Mouse (Mus musculus): Measurements from ENCODE around the gene C2cd4d. TPM values are rescaled to one million over a fixed set of nuclear protein-coding genes. Genes with fewer than 3 reads are reported as not detected.
A peak's percentile ranks its signal among the peaks of the same experiment; 100 is the strongest.

The C2cd4d gene
- total RNA-seq, 2 experiments from 2014 or later = 0.20 to 0.21 TPM

DNA sequence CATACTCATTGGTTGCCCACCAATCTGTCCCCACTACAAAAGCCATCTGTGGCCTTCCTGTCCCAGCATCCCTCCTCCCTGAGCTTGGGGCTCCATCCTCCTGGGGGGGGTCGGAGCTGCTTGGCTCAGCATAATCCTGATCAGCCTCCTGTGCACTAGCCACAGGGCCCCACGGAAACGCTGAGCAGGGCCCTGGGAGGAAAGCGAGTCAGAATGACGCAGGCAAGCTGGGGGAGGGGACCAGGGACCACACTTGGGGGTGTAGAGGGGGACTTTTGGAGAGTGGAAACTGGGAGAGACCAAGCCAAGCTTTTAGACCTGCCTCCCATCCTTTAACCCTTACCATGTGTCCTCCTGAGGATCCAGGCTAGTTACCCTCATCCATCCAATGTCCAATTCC is 13.6 kb downstream of the C2cd4d start:
- DNase-seq = no peak

DNA sequence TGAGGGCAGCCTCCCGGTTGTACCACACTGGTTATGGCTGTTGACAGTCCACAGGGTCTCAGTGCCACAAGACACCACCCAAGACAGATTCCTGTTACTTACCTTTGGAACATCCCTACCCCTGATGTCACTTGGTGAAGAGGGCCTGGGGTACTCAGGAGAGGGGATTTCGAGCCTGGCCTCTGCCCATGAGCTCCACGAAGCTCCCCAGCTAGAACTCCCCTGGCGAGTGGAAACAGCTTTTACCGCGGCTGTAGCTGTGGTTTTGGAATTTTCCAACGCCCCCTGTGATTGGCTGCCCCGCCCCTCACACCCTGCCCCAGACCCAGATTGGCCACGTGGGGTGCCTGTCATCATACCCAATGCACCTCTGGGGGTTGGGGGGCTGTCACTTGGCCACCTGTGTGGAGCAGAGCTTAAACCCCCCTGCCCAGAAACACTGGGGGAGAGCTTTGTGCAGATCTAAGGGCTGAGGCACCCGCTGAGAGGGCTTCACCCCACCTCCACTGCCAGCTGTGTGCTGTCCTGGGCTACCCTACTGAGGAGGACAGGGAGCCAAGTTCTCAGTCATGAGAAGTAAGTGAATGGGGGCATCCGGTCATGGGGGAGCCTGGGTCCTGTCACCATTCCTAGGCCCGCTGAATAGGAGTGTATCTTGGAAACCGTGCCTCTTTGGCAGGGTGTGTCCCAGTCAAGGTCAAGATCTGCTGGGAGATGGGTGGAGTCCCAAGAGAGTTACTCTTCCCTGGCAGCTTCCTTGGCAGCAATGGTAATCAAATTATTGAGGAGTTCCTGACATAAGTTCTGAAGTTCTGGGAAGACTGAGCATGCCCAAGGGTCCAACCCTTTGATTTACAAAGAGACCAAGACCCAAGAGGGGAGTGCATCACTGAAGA is 15.0 kb downstream of the C2cd4d start:
- no peak for DNase-seq

DNA sequence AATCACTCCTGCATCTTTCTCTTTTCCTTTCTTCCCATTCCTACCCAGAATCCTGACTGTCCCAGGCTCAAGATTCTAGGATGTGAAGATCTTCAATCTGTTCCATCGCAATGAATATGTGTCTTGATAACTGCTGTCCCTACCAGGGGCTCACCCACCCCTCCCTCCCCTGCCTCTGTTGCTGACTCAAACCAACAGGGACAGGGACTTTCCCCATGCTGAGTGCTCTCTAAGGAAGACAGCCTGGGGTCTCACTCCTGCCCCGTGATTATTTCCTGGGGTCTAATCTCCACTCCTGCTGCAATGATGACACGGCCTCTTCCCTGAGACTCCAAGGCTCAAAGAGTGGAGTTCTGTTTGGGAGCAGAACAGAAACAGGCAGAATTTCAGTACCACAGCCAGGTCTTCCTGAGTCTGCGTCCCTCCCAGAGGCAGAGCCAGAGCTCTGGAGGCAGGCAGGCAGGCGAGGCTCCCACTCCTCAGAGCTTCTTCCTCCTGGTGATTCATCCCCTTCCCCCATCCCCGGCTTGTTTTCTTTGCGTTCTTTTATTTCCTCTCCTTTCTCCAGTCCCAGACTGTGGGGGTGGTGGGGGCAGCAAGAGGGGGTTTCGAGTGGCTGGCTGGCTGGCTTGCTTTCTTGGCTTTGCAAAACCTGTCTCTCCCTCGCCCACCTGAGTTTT is 17.7 kb downstream of the C2cd4d start:
- DNase-seq = no peak

DNA sequence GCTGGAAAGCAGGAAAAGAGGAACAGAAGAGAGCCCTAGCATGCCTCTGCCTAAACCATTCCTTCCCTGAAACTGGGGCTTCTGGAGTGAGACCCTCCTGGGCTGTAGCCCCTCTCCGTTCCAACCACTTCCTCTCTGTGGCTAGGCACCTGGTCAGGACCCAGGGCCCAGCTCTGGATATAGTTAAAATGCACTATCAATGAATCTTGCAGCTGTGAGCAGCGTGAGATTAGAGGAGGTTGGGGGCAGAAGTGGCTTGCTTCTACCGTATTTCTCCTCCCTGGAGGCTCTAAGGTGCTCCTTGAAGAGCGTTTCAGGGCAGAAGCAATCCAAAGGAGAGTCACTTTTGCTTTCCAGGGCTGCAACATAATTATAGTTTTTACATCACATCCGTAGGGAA is 20.1 kb downstream of the C2cd4d start:
- no peak for DNase-seq

DNA sequence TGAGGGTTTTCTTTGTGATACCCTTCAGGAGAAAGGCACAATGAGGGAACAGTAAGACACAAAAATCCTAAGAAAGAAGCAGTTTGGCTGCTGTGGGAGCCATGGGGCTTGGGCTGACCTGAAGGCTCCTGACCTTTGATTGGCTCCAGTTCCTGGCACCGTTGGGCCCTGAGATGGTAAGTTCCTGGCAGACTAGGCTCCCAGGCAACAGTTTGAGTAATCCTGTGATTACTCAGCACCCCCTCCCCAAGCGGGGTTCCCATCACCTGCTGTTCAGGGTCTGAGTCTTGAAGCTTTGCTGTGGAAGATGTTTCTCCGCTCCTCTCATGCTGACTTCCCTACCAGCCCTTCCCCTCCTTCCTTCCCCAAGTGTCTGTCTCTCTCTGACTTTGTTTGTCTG is 21.2 kb downstream of the C2cd4d start:
- DNase-seq = no peak

DNA sequence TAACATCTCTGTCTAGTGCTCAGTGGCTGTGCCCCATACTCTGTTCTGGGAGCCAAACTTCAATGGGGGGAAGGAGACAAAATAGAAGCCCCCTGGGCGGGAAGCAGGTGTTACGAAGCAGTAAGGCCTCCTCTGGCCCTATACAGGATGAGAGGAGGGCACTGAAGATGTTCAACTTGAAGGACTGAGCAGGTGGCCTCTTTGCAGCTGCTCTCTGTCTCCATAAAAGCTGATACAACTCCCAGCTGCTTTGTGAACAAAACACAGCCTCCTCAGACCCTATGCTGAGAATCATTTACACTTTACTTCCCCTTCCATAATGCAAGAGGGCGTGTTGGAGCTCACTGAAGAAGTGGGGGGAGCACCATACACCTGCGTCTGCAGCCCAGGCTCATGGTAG is 24.4 kb downstream of the C2cd4d start:
- DNase-seq = no peak

DNA sequence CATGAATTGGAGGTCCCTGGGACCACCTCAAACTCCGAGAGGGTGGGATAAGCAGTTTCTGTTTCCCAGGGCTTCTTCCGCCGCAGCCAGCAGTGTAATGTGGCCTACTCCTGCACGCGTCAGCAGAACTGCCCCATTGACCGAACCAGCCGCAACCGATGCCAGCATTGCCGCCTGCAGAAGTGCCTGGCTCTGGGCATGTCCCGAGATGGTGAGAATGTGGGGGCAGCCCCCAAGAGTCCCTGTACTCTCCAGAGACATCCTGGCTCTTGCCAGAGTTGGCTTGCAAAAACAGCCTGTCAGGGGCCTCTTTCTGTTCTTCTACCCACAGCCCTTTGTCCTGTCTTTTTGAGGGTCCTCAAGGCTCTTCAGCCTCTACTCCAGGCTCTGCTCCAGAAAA is 25.2 kb downstream of the C2cd4d start:
- DNase-seq = no peak

DNA sequence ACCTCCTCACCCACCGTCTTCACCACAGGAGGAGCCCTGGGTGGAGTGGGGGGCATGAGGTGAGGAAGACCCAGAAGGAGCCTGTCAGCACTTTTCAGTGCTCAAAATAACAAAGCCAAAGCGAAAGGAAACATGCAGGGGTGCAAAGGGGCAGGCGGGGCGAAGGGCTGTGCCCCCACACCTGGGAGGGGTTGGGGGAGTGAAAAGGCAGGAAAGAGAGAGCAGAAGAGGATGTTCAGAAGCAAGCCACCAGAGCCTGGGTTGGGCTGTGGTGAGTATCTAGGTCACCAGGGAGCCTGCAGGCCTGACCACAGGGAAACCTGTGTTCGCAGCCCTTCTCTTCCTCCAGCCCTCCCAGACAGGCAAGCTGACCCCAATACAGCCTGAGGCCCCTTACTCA is 25.8 kb downstream of the C2cd4d start:
- no peak for DNase-seq

DNA sequence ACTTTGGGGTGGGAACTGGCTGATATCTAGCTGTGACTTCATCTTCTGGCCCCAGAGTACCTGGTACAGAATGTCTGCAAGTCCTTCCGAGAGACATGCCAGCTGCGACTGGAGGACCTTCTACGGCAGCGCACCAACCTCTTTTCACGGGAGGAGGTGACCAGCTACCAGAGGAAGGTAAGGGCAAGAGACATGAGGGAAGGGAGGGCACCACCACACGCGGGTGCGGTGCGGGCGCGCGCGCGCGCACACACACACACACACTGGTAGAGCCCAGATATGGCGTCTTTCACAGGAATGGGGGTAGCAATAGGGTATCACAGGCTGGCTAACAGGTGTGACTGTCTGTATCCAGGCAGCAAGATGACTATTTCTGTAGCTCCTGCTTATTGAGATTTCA is 27.2 kb downstream of the C2cd4d start:
- DNase-seq = no peak

DNA sequence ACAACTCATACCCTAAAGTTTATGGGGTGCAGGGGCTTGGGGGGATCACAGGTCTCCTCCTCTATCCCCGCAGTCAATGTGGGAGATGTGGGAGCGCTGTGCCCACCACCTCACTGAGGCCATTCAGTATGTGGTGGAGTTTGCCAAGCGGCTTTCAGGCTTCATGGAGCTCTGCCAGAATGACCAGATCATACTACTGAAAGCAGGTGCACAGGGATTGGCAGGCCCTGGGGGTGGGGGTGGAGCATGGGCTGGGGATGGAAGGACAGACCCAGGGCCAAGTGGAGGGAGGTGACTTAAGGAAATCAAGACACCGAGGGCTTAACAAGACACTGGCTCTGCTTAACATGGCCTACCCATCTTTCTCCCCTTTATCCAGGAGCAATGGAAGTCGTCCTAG is 28.8 kb downstream of the C2cd4d start:
- no peak for DNase-seq

DNA sequence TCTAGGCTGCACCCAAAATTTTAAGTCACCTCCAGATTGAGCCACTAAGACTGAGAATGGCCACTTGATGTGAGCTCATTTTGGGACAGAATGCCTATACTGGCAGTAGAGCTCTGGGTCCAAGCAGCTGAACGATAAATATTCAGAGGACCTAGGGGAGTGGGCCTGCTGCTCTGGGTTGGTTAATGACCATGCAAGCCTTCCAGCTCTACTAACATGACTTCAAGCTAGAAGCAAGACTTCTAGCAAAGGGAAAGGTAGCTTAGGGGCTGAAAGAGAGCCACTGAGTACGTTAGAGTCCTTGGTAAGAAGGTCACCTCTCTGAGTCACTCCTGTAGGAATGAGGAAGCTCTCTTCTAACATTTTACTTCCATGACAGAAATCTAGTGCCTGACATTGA is 29.9 kb downstream of the C2cd4d start:
- no peak for DNase-seq

DNA sequence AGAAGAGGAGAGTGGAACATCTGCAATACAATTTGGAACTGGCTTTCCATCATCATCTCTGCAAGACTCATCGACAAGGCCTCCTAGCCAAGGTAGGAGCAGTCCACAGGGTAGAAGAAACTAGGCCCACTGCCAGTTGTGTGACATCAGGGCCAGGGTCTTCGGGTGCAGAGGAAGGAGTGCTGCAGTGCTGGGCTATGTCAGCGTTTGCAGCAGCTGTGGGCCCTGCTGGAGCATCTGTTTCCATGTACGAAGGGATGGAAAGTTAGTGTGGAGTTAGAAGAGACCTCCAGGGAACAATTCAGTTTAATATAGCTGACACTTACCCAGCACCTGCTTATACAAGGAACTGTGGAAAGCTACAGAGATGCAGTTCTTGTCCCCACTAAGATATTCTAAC is 30.8 kb downstream of the C2cd4d start:
- no peak for DNase-seq

DNA sequence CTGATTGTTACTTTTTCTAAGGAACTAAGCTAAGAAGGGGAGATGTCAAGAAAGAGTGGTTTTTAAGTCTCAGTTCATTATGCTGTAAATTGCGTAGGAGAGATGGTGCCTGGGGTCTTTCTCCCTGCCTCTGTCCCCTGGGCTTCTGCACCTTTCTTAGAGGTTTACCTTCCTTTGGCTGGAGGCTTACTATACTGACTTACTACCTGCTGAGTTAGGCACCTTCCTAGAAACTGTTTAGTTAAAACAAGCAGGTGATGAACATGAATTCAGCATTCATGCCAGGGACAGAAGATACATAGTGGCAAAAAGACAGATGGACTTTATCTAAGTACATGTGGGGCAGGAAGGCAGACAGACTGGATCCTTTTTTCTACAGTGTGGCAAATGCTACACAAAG is 34.1 kb downstream of the C2cd4d start:
- no peak for DNase-seq

DNA sequence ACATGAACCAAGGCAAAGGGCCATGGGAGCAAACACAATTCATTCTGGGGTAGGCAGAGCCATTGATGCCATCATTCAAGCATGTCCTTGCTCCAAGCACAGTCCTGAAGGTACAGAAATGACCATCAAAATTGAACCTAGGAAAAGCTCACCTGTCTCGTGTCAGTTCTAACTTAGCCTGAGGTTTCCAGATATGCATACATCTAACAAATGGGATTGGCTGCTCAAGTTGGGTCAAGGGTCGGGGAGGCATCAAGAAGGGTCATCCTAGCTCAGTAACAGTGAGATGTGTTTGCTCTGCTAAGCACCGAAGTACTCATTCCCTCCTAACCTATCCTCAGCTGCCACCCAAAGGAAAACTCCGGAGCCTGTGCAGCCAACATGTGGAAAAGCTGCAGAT is 34.6 kb downstream of the C2cd4d start:
- DNase-seq = no peak

DNA sequence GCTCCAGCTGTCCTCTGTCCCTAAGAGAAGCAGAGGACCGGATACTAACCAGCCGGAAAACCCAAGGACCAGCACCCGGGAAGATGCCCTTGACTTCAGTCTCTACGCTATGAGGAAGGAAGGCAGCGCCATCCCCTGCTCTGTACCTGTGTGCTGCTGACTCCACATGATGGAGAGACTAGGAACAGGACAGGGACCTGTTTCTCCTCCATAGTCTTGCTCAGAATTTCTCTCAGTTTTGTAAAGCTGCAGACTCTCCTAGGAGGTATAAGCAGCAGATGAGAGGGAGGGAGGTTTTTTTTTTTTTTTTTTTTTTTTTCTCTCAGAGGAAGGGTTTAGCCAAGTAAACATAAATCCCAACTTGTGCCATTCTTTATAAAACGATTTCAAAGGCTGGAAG is 36.0 kb downstream of the C2cd4d start, which contains the start of gene Lingo4:
Lingo4 (plus strand) TSS at position 301 of the 400 bp plus-strand sequence.
- no peak for DNase-seq

DNA sequence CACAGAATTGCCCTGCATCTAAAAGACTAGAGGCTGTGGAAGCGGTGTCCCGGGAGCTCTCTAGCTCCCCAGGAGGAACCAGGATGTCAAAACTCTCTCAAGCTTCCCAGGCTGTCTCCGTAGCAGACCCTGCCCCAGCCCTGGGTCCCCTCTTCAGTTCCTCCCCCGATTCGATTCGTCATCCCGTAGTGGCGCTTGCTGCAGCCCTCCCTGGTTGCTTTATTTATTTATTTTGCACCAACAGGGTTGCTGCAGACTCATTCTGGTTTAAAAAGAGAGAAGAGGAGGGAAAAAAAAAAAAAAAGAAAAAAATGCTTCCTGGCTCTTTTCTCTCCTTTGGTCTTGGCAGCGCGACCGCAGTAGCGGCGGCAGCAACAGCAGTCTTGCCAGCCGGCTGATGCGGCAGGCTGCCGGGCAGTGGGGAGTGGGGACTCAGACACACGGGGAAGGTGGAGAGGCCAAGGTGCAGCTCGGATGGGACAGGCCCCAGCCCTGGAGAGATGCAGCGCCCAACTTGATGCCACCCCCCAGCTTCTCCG is 36.8 kb downstream of the C2cd4d start:
- no peak for DNase-seq

DNA sequence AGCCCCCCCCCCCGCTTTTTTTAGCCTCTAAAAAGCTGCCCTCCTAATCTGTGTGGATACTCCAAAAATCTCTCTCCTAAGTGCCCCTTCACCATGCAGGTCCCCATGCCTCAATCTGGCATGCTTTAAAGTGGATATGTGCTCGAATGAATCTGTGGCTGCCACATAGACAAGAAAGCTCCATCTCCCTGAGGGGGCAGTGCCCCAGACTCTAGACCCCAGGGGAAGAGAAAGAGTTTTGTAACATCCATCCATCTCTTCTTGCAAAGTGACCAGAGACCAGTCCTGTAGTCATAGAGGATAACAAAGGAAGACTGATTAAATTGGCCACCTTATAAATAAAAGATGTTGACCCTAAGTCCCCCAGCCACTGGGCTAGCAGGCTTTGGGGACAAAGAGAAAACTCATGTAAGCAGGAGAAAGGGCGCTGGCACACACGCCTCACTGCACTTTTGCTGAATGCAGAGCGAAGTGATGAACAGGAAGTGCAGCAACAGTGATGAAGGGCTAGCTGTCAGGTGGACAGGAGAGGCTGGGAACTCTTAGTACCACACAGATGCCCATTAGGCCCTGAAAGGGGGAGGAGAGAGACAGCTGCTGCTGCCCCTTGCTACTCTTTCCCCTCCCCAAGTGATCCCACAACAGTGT is 37.5 kb downstream of the C2cd4d start:
- DNase-seq = no peak

DNA sequence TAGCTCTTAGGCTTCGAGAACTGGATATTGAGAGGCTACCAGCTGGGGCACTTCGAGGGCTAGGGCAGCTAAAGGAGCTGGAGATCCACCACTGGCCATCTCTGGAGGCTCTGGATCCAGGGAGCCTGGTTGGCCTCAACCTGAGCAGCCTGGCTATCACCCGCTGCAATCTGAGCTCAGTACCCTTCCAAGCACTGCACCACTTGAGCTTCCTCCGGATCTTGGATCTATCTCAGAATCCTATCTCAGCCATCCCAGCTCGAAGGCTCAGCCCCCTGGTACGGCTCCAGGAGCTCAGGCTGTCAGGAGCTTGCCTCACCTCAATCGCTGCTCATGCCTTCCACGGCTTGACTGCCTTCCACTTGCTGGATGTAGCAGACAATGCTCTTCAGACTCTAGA is 40.2 kb downstream of the C2cd4d start:
- DNase-seq = no peak

DNA sequence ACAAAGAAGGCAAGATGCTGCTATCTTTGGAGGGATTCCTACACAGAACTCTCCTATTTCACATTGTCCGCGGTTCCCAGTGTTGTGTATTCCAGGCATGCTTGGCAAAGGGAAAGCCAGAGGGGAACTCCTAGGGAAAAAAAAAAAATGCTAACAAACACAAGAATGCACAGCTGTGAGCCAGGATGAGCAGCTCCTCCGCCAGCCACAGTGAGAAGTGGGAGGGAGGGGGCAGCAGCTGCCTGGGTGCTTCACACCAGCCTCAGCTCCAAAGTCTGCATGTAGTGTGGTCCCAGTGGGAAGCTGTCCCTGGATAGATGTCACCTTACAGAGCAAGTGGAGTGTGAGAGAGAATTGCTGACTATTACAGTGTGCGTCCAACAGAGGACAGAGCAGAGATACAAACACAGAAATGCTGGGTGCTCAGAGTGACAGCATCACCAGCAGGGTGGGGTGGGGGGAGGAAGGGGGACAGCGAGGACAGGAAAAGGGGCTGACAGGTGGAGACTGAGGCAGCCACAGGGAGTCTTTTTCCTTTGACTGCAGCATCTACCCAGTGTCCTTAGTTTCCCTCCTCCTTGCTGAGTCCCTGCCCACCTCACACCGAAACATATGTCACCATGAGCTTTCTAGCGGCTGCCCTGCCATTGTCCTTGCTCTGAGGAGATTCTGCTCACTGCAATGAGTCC is 42.3 kb downstream of the C2cd4d start:
- DNase-seq = no peak

DNA sequence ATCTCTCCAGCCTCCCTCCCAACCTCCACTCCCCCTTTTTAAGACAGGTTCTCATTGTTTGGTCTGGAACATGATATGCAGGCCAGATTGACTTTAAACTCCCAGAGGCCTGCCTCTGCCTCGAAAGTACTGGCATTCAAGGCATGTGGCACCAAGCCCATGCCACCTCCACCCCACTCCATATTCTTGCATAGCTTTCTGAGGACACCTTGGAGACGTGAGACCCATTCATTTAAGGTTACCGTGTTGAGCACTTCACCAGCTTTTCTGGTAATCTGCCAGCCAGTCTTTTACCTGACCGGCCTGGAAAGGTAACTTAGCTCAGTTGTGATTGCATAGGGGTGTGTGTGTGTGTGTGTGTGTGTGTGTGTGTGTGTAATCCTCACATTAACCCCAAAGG is 43.3 kb downstream of the C2cd4d start:
- DNase-seq = no peak

DNA sequence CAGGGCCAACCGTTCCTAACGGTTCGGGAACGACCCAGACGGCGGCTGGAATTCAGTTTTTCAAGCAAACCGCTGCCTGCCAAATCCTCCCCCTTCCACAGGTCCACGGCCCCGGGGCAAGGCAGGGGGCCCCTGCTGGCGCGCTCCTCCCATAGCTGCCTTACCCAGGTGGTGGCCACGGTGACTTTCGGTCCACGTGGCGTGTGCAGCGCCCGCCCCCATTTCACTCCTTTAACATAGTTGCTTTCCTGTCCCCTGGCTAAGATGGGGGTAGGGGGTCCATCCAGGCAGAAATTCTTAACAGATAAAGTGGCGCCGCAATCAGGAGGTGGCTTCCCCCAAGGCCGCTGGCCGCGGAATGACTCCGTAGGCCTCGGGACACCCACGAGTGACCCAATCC is 50.3 kb downstream of the C2cd4d start:
- no peak for DNase-seq

DNA sequence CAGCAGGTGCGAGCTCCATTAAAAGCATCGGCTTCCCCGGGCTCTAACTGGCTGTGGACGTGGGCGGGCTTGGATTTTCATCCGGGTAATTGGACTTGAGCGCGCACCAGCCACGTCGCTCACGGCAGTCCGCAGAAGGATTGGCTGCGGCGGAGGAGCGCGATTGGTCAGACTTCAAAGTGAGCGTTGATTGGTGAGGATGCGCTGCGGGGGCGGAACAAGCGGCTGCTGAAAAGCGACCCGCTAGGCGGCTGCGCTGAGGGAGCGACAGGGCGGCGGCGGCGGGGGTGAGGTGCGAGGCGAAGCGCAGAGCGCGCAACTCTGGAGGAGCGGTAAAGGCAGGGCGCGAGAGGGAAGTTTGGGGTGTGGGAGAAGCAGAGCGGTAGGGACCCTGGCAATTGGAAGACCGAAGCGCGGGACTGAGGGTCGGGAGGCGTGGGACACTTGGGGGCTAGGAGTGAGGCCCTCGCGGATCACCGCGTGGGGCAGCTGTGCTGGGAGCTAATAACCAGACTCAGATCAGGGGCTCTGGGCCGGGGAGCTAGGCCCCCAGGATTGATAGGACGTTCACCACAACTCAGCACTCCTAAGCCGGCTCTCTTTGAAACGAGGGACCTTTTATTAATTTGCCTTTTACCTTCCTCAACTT is 50.9 kb downstream of the C2cd4d start, which contains the start of gene Tdrkh:
Tdrkh (plus strand) TSS at position 243 of the 649 bp plus-strand sequence.
- peak; percentile 92 to 96 for DNase-seq

All from heart, adult 18-20 months (tissue).